ENCODE assay signal across 21 mouse cellular contexts in the genomic region with DNA sequence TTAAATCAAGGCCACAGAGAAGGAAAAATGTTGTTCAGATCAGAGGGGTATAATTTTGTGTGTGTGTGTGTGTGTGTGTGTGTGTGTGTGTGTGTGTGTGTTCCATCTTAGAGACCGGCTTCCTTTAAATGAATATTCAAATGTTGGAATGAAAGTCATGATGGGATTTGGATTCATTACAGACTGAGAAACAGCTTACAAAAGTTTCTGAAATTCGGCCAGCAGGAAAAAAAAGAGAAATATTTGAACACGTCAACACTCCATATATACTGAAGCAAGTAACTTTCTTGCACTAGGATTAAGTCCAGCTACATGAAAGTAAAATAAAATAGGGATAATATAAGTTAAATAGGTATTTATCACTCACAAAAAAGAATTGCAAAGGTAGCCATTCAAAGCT.
"Had no signal": no experiment of that assay in that cellular context is flagged by ENCODE, and none has a peak within 500 bp of the region (broad histone marks: within the 10 kb centered on the region; RNA-seq: fewer than 3 reads in every experiment).

No protein-coding gene starts in this region.

- H3K4me1 ChIP-seq: liver, embryonic 13.5 days; neural tube, embryonic 12.5 days; neural tube, embryonic 15.5 days had no signal

- H3K4me2 ChIP-seq: liver, embryonic 13.5 days; neural tube, embryonic 12.5 days; neural tube, embryonic 15.5 days had no signal

- H3K27me3 ChIP-seq: liver, embryonic 13.5 days; megakaryocyte, embryonic 14.5 days; neural tube, embryonic 12.5 days; neural tube, embryonic 15.5 days had no signal

- ATAC-seq: intestine, embryonic 16.5 days had no signal

- H3K9ac ChIP-seq: liver, embryonic 13.5 days; neural tube, embryonic 12.5 days; neural tube, embryonic 15.5 days had no signal

- H3K36me3 ChIP-seq: liver, embryonic 13.5 days; midbrain, embryonic 10.5 days; neural tube, embryonic 12.5 days; neural tube, embryonic 15.5 days had no signal

- H3K27ac ChIP-seq: left cerebral cortex, adult 2 months; liver, embryonic 13.5 days; midbrain, embryonic 10.5 days; neural tube, embryonic 12.5 days; neural tube, embryonic 15.5 days; stomach, postnatal 0 days had no signal

- H3K9me3 ChIP-seq: liver, embryonic 13.5 days; megakaryocyte, embryonic 14.5 days; midbrain, embryonic 10.5 days; neural tube, embryonic 12.5 days; neural tube, embryonic 15.5 days had no signal

- H3K4me3 ChIP-seq: left cerebral cortex, adult 2 months; liver, embryonic 13.5 days; megakaryocyte, embryonic 14.5 days; midbrain, embryonic 10.5 days; neural tube, embryonic 12.5 days; neural tube, embryonic 15.5 days had no signal

- DNase-seq: kidney, adult 18-20 months; kidney, adult 9 months; kidney, postnatal 14 days; kidney, postnatal 4 days; layer of hippocampus, postnatal 36 days; liver, embryonic 13.5 days; lung, postnatal 10 days; midbrain, embryonic 14.5 days; right cerebral cortex, adult 18-20 months; right cerebral cortex, postnatal 14 days; right cerebral cortex, postnatal 4 days; thymus, adult 2 months; thymus, postnatal 14 days; thymus, postnatal 4 days had no signal
